ENCODE assay signal across 8 mouse cellular contexts in the genomic region with DNA sequence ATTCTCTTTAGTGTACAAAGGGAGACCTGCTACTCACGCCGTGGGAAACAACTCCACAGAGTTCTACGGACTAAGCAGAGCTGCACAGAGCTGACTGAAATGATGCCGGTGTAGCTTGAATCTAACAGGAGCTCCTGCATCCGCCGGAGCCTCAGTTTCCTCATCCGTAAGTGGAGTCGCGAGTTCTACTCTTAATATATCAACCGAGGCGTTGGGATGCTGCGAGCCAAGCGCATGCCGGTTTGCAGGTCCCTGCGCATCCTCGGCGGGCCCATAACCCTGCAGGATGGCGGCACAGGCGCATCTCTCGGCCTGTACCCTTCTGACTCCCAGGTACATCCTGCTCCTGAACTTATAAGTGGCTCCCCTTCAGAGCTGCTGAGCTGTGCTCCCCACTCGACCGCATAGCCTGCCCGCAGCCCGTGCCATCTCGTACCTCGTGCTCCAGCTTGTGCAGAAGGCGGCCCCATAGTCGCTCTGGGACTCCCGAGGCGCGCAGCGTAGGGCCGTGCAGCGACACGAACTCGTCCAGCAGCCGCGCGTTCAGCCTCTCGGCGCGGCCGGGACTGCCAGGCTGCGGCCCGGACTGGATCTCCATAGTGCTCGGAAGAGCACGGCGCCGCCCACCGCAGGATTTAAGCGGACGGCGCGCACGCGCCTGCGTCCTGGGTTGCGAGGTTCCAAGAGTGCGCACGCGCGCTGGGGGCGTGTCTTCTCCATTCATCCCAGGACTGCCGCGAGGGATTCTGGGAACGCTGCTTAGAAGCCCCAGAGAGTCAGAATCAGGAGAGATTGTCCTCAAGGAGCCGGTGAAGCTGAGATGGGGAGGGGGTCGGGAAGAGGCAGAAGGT. TPM values are rescaled to one million over a fixed set of nuclear protein-coding genes. Genes with fewer than 3 reads are reported as not detected.
DNase-seq lines count a peak whose midpoint lies in the region; ATAC-seq lines count a peak whose summit lies in the region.

TSS of gene Ttll12 (minus strand) at position 645 of the 851 bp plus-strand sequence.

- peak within 1 kb of the TSS; percentile 84 for H3K9ac ChIP-seq in hindbrain, embryonic 16.5 days (ENCODE audit: low read depth, low read length)

- WGBS in hindbrain, embryonic 16.5 days: under 1% methylated on average over 68 of the region's 68 CpGs
- WGBS in macrophage (ENCODE audit: missing documents): under 1% methylated on average over 67 of the region's 68 CpGs

- H3K36me3 ChIP-seq in hindbrain, embryonic 16.5 days (ENCODE audit: control insufficient read depth, insufficient read depth, low read length): peaks cover 2% of the 10 kb centered on the region; the same call in 1 of the 2 replicates
- no peaks in the 10 kb centered on the region for H3K36me3 ChIP-seq in macrophage (ENCODE audit: inconsistent target)

- H3K79me2 ChIP-seq in macrophage (ENCODE audit: inconsistent target): peaks cover 21% of the 10 kb centered on the region; the same call in 1 of the 2 replicates

- H3K27me3 ChIP-seq in hindbrain, embryonic 16.5 days (replicated peaks; ENCODE audit: control insufficient read depth, insufficient read depth, low read length): no peaks in the 10 kb centered on the region

- DNase-seq in WW6 (ENCODE audit: low read depth, low spot score): peak; percentile 95
- peak; percentile 79 to 95 for DNase-seq in cerebellum, postnatal 4 days (ENCODE audit: low spot score in 2 of 2)
- DNase-seq in gastrocnemius, adult 18-20 months (ENCODE audit: low spot score): peak; percentile 92
- DNase-seq in left cerebral cortex, adult 18-20 months (ENCODE audit: low spot score in 2 of 2): peak; percentile 98
- peak; percentile 97 to 98 for DNase-seq in right cerebral cortex, adult 2 months (ENCODE audit: low spot score in 2 of 2)
- DNase-seq in urinary bladder, postnatal 14 days (ENCODE audit: low spot score): peak; percentile 95

- peak; percentile 96 for ATAC-seq in hindbrain, embryonic 16.5 days

- H3K4me2 ChIP-seq in hindbrain, embryonic 16.5 days (ENCODE audit: low read length): peak within 1 kb of the TSS; percentile 68

- peak within 1 kb of the TSS; percentile 81 for H3K4me3 ChIP-seq in hindbrain, embryonic 16.5 days (ENCODE audit: low read length)
- H3K4me3 ChIP-seq in macrophage (ENCODE audit: inconsistent target): peak within 1 kb of the TSS; percentile 69

- H3K27ac ChIP-seq in hindbrain, embryonic 16.5 days (ENCODE audit: low read depth, low read length): peak within 1 kb of the TSS; percentile 76
- H3K27ac ChIP-seq in macrophage: no peak within 1 kb of the TSS

- peaks cover 16% of the 10 kb centered on the region for H3K4me1 ChIP-seq in hindbrain, embryonic 16.5 days (ENCODE audit: control insufficient read depth, insufficient read depth, low read depth, low read length)

- H3K9me3 ChIP-seq in hindbrain, embryonic 16.5 days (ENCODE audit: control insufficient read depth, low read length): no peaks in the 10 kb centered on the region

RNA-seq across cellular contexts. Expression of gene Ttll12, which starts in this region (rescaled TPM):
- total RNA-seq in gastrocnemius, adult 18-20 months (2021): 1 to 10 TPM; 3.6 to 4.0 TPM
- 42.6 and 49.6 TPM in 2 replicates for polyA plus RNA-seq in hindbrain, embryonic 16.5 days (2015; fragmentation: Nextera tagmentation; extraction: Ambion mirVana)
- 10 to 100 TPM; 11.2 to 12.4 TPM for total RNA-seq in left cerebral cortex, adult 18-20 months (2021)
- 1 to 10 TPM in 22 of 26 experiments, under 1 TPM in 4; 0.62 to 8.2 (median 3.4) TPM for total RNA-seq in macrophage (2018; cell fraction: chromatin; rRNA removed)
- 10 to 100 TPM in 13 of 26 experiments, 1 to 10 TPM in 13; 6.5 to 12.4 (median 10.0) TPM for total RNA-seq in macrophage (2018; cell fraction: cytosol; rRNA removed)
- total RNA-seq in macrophage (2018; cell fraction: nucleus; rRNA removed): 10 to 100 TPM in 1 of 26 experiments, 1 to 10 TPM in 25; 2.7 to 11.1 (median 4.0) TPM
- polyA plus RNA-seq in macrophage (2018): 8.4 to 16.8 TPM (median 8.8 TPM) in 3 replicates
